16 mouse cellular contexts compared by ENCODE assay signal in genomic region chr8:7945966-7946775, GRCm38 (mm10).
A peak's percentile ranks its signal among the peaks of the same experiment; 100 is the strongest.
DNase-seq lines count a peak whose midpoint lies in the region; ATAC-seq and TF ChIP-seq lines count a peak whose summit lies in the region.
"Had no signal": no experiment of that assay in that cellular context is flagged by ENCODE, and none has a peak within 500 bp of the region (broad histone marks: within the 10 kb centered on the region; RNA-seq: fewer than 3 reads in every experiment).

No protein-coding gene starts in this region.

- no peak overlapping the region for H3K4me3 ChIP-seq in midbrain, embryonic 13.5 days (replicated peaks)
- H3K4me3 ChIP-seq in kidney, embryonic 14.5 days (ENCODE audit: low read length), result no peak overlapping the region
- H3K4me3 ChIP-seq in left cerebral cortex, adult 2 months, result no peak overlapping the region
- H3K4me3 ChIP-seq: erythroblast, embryonic 14.5 days; limb, embryonic 12.5 days had no signal

- no peak overlapping the region for H3K9ac ChIP-seq in midbrain, embryonic 13.5 days (replicated peaks)
- H3K9ac ChIP-seq in kidney, embryonic 14.5 days (ENCODE audit: low read depth, low read length), result no peak overlapping the region
- H3K9ac ChIP-seq: limb, embryonic 12.5 days; liver, embryonic 14.5 days had no signal

- no peaks in the 10 kb centered on the region for H3K36me3 ChIP-seq in midbrain, embryonic 13.5 days
- no peaks in the 10 kb centered on the region for H3K36me3 ChIP-seq in kidney, embryonic 14.5 days (ENCODE audit: control insufficient read depth, insufficient read depth, low read length)
- H3K36me3 ChIP-seq: limb, embryonic 12.5 days had no signal

- no peak overlapping the region for H3K4me2 ChIP-seq in midbrain, embryonic 13.5 days (replicated peaks)
- H3K4me2 ChIP-seq in kidney, embryonic 14.5 days (replicated peaks; ENCODE audit: low read depth, low read length), result no peak overlapping the region
- H3K4me2 ChIP-seq: limb, embryonic 12.5 days had no signal

- no peak for DNase-seq in frontal cortex, postnatal 36 days (ENCODE audit: low spot score in 2 of 2)
- peak; percentile 93 for DNase-seq in Muller cell, postnatal 12 days (ENCODE audit: inconsistent ontology term)
- peak; percentile 50 for DNase-seq in brain, embryonic 18.5 days (ENCODE audit: low read depth, low spot score)
- no peak for DNase-seq in gastrocnemius, postnatal 14 days
- no peak for DNase-seq in left cerebral cortex, adult 2 months (ENCODE audit: extremely low spot score in 1 of 2, low spot score in 2 of 2)
- DNase-seq: cerebellum, adult 18-20 months; heart, postnatal 10 days; kidney, postnatal 25 days; lung, postnatal 10 days; thymus, postnatal 14 days had no signal

- no peaks in the 10 kb centered on the region for H3K9me3 ChIP-seq in midbrain, embryonic 13.5 days
- no peaks in the 10 kb centered on the region for H3K9me3 ChIP-seq in kidney, embryonic 14.5 days (ENCODE audit: control insufficient read depth, low read length)
- H3K9me3 ChIP-seq: limb, embryonic 12.5 days had no signal

- peak; percentile 59; the same call in 1 of the 2 replicates for ATAC-seq in frontal cortex, adult (ENCODE audit: low TSS enrichment)
- peak; percentile 75 for ATAC-seq in midbrain, embryonic 13.5 days
- ATAC-seq in kidney, embryonic 14.5 days (ENCODE audit: low FRiP score, low TSS enrichment), result no peak

- 63% methylated on average over 10 of the region's 10 CpGs for WGBS in midbrain, embryonic 13.5 days
- WGBS in kidney, embryonic 14.5 days, result 85% methylated on average over 10 of the region's 10 CpGs

- intact Hi-C loops in gastrocnemius, postnatal 14 days (cut with DNase I; ENCODE audit: low total_unique reads), result no loop called here
- intact Hi-C loops in left cerebral cortex, adult 2 months (cut with DNase I), result no loop called here

- no peak for TF ChIP-seq CTCF in left cerebral cortex, adult 2 months (IDR thresholded peaks at IDR 0.05)

- 0 out of 2 replicates have a peak, but pooled peaks cover 2% of the 10 kb centered on the region for H3K27me3 ChIP-seq in midbrain, embryonic 13.5 days
- H3K27me3 ChIP-seq in kidney, embryonic 14.5 days (ENCODE audit: control insufficient read depth, insufficient read depth, low read length), result no peaks in the 10 kb centered on the region
- H3K27me3 ChIP-seq: limb, embryonic 12.5 days had no signal

- no peak overlapping the region for H3K27ac ChIP-seq in midbrain, embryonic 13.5 days
- H3K27ac ChIP-seq in kidney, embryonic 14.5 days (ENCODE audit: low read depth, low read length), result no peak overlapping the region
- no peak overlapping the region for H3K27ac ChIP-seq in left cerebral cortex, adult 2 months
- H3K27ac ChIP-seq: limb, embryonic 12.5 days; liver, embryonic 14.5 days had no signal

- no peaks in the 10 kb centered on the region for H3K4me1 ChIP-seq in midbrain, embryonic 13.5 days (replicated peaks)
- H3K4me1 ChIP-seq in kidney, embryonic 14.5 days (ENCODE audit: control insufficient read depth, insufficient read depth, low read length), result no peaks in the 10 kb centered on the region
- H3K4me1 ChIP-seq: limb, embryonic 12.5 days had no signal

Comparison
In these comparisons a context has a peak if more than half of its experiments do, and no peak if none do; other contexts are left out.
1. DNase-seq: peak in Muller cell, postnatal 12 days (single experiment) and brain, embryonic 18.5 days (single experiment); none in frontal cortex, postnatal 36 days (0 of 2), gastrocnemius, postnatal 14 days (single experiment) and left cerebral cortex, adult 2 months (0 of 2).